Mouse (Mus musculus) WW6 (cell line): Measurements from ENCODE around the gene Klhl12.
"Not testable (repeated sequence)": the region's sequence is repeated elsewhere in the genome, so short reads cannot be mapped to it uniquely, and the experiment has no call there.

Source experiments
- DNase-seq: peaks from one replicate; pipeline ENCODE4 v3.0.0-alpha.2; 2013; ENCODE audit warnings: low read depth, low spot score

Klhl12 gene

GRCm38 (mm10) chr1:134454904-134455824, at the start of gene Klhl12:
TSS of gene Klhl12 (plus strand) at chr1:134455531.
- peak; percentile 91 for DNase-seq

- no peak for DNase-seq
Observed at GRCm38 (mm10) chr1:134406414-134406771, 48.9 kb upstream of the Klhl12 start.

DNA sequence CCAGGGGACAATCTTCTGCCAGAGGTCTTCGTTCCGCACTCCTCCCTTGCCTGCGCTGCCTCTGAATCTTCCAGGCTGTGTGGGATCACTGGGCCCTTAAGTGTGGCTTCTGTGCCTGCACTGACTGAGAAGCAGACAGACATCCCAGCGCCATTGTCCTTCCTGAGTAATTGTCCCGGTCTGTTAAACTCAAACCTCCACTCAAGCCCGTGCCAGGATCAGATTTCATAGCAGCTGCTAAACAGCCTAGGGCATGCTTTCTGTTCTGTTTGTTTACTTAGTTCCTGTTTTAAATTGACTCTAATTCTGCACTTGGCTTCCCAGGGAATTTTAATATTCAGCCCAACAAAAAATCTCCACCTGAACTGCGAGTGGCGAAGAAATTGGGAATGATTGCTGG, 47.3 kb upstream of the Klhl12 start:
- DNase-seq, result no peak

DNA sequence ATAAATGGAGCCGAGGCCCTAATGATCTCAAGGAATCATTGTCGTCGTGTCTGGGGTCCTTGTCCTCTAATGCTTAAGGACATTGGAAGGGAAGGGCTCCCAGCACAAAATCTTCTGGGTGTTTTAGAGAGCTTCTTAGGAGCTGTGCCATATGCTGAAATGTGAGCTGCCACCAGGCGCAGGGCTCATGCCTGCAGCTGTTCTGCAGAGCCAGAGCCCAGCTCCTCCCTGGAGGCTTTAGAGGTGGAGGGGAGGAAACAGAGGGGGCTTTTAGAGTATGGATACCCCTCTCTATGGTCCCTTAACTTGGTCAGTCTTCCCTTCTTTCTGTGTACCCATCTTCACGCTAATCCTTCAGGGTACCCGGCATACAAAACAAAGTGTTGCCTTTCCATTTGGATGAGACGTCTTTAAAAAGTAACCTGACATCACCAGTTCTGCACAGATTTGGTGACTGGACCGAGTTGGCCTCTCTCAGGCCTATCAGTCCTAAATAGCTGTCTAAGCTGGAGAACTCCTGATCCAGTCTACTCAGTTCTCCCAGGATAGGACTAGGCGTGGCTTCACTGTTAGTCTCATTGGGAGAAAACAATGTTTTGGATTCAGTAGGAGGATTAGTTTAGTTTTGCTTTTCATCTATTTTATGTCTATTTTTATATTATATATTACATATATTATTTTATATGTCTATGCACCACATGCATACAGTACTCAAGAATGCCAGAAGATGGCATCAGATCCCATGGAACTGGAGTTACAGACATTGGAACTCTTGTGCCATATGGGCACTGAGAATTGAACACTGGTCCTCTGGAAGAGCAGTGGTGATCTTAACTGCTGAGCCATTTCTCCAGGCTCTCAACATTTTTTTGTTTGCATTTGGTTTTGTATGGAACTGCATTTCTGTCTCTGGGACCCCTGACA, 43.4 kb upstream of the Klhl12 start:
- no peak for DNase-seq

- no peak for DNase-seq
Observed at GRCm38 (mm10) chr1:134414038-134414437, 41.3 kb upstream of the Klhl12 start.

GRCm38 (mm10) chr1:134414501-134415167, 40.7 kb upstream of the Klhl12 start:
- DNase-seq, result peak; percentile 48

- peak; percentile 89 for DNase-seq
Observed at GRCm38 (mm10) chr1:134415168-134415831, 40.0 kb upstream of the Klhl12 start, which contains the start of gene Adipor1. TSS of gene Adipor1 (plus strand) at chr1:134415378.

- no peak for DNase-seq
Observed at GRCm38 (mm10) chr1:134418414-134418975, 36.8 kb upstream of the Klhl12 start.

- no peak for DNase-seq
Observed at GRCm38 (mm10) chr1:134419176-134419575, 36.2 kb upstream of the Klhl12 start.

DNA sequence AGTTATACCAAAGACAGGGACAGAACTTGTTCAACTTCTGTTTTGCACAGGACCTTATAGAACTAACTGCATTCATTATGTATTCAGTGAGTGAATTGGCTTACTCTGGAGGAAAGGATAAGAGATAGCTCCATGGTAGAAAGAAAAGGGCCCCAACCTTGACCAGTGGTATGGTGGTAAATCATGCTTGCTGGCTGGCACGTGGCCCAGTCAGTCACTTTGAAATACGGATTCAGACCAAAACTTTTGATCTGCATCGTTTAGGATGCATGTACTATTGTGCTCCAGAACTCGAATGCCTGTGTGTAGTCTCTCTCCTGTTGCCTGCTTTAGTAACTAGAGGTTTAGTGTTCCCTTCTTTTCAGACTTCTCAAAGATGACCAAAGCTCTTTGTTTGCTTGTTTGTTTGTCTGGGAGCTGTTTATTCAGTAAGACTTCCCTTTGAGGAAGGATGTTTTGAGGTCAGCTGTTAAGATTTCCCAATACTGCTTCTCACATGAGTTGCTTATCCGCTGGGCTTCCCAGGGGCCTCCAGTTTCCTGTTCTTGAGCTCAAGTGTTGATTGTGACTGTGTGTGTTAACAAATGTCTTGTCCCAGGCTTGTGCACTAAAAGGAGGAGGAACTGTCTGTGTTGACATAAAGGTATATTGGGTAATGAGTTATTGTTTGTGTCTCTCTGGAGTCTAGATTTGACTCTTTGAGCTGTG, 35.4 kb upstream of the Klhl12 start:
- no peak for DNase-seq

- DNase-seq, result no peak
Observed at GRCm38 (mm10) chr1:134423911-134424310, 31.4 kb upstream of the Klhl12 start.

DNA sequence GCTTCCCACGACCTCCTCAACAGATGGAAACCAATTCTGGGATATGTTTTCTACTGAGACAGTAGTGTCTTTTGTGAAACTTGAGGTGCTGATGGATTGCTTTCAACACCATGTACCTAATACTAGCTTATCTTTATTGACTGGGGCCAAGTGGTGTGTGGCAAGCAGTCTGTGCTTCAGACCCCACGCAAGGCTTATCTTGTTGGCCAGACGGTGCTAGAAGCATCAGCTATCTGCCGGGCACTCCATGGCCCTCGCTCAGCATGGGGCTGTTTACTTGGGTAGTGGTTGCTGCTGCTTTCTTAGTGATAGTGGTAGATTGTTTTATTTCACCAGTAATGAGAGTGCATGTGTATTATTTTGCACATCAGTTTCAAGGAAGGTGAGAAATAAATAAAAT, 29.0 kb upstream of the Klhl12 start:
- no peak for DNase-seq

GRCm38 (mm10) chr1:134433002-134433401, 22.3 kb upstream of the Klhl12 start:
- no peak for DNase-seq

GRCm38 (mm10) chr1:134433473-134433872, 21.9 kb upstream of the Klhl12 start:
- DNase-seq, result no peak

GRCm38 (mm10) chr1:134435414-134435813, 19.9 kb upstream of the Klhl12 start:
- DNase-seq, result peak; percentile 70

GRCm38 (mm10) chr1:134440437-134440836, 14.9 kb upstream of the Klhl12 start:
- no peak for DNase-seq

- not testable (repeated sequence) for DNase-seq
Observed at GRCm38 (mm10) chr1:134441737-134442136, 13.6 kb upstream of the Klhl12 start.

DNA sequence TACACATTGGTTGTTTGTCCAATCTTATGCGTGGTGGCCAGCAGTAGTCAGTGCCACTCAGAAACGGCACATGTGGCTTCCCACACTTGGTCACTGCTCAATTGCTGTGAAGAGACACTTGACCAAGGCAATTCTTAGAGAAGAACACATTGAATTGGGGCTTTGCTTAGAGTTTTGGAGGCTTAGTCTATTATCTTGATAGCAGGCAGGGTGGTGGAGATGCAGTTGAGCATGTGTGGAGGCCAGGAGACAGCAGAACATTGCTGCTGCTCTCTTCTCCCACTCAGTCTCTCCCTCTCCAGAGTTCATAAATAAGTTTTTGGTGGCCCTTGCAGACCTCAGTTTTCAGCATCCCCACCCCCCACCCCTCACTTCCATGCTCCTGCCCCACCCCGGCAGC, 12.9 kb upstream of the Klhl12 start:
- DNase-seq, result no peak

- DNase-seq, result not testable (repeated sequence)
Observed at GRCm38 (mm10) chr1:134443288-134443687, 12.0 kb upstream of the Klhl12 start.

DNA sequence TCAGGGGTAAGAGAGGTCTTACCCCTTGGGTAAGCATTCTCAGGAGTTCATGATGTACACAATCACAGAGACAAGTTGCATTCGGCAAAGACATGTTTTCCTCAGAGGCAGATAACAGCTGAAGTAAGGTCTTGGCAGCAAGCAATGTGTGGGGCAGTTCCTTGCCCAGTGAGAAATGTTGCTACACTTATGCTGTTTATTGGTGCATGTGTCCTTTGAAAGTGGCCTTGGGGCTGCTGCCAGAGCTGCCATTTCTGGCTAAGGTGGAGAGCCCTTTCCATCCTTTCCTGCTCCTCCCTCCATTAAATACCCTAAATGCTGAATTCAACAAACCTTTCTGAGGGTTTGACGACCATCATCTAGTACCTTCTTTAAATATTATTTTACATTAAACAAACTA, 9.9 kb upstream of the Klhl12 start:
- DNase-seq, result no peak
